ENCODE assay signal across 8 mouse cellular contexts in genomic region chr19:10277331-10277730, GRCm38 (mm10). TPM values are rescaled to one million over a fixed set of nuclear protein-coding genes. Genes with fewer than 3 reads are reported as not detected.
DNase-seq lines count a peak whose midpoint lies in the region; ATAC-seq and TF ChIP-seq lines count a peak whose summit lies in the region.

No protein-coding gene starts in this region.

- TF ChIP-seq CTCF in lung, adult 2 months (IDR thresholded peaks at IDR 0.05; ENCODE audit: insufficient read depth, low read length), result no peak

- H3K27ac ChIP-seq in intestine, embryonic 14.5 days (ENCODE audit: low read depth), result peak overlapping the region; percentile 81
- H3K27ac ChIP-seq in liver, embryonic 12.5 days, result no peak overlapping the region

- H3K36me3 ChIP-seq in intestine, embryonic 14.5 days (ENCODE audit: control insufficient read depth, insufficient read depth, low read length), result no peaks in the 10 kb centered on the region
- no peaks in the 10 kb centered on the region for H3K36me3 ChIP-seq in liver, embryonic 12.5 days

- H3K4me3 ChIP-seq in lung, adult 2 months (replicated peaks; ENCODE audit: extremely low read depth, low read depth, low read length), result no peak overlapping the region
- H3K4me3 ChIP-seq in intestine, embryonic 14.5 days (ENCODE audit: low read depth, low read length), result no peak overlapping the region
- H3K4me3 ChIP-seq in liver, embryonic 12.5 days, result no peak overlapping the region

- WGBS in lung, adult 2 months, result 41% methylated on average over 17 of the region's 17 CpGs
- WGBS in intestine, embryonic 14.5 days, result 11% methylated on average over 17 of the region's 17 CpGs
- 10% methylated on average over 17 of the region's 17 CpGs for WGBS in liver, embryonic 12.5 days (ENCODE audit: insufficient replicate concordance)

- H3K9me3 ChIP-seq in intestine, embryonic 14.5 days (ENCODE audit: control insufficient read depth, low read length), result no peaks in the 10 kb centered on the region
- no peaks in the 10 kb centered on the region for H3K9me3 ChIP-seq in liver, embryonic 12.5 days (replicated peaks)

- TF ChIP-seq POLR2A in lung, adult 2 months (IDR thresholded peaks at IDR 0.05; ENCODE audit: borderline replicate concordance, extremely low read depth, low read depth, low read length), result no peak

- H3K9ac ChIP-seq in intestine, embryonic 14.5 days (ENCODE audit: low read length), result peak overlapping the region; percentile 29
- no peak overlapping the region for H3K9ac ChIP-seq in liver, embryonic 12.5 days

- peaks cover 6% of the 10 kb centered on the region; the same call in 1 of the 2 replicates for H3K4me1 ChIP-seq in lung, adult 2 months (ENCODE audit: control insufficient read depth, insufficient read depth, low read length)
- peaks cover 50% of the 10 kb centered on the region for H3K4me1 ChIP-seq in intestine, embryonic 14.5 days (replicated peaks; ENCODE audit: control insufficient read depth, insufficient read depth, low read length)
- peaks cover 30% of the 10 kb centered on the region for H3K4me1 ChIP-seq in liver, embryonic 12.5 days

- no peaks in the 10 kb centered on the region for H3K27me3 ChIP-seq in intestine, embryonic 14.5 days (replicated peaks; ENCODE audit: control insufficient read depth, insufficient read depth, low read length)
- H3K27me3 ChIP-seq in liver, embryonic 12.5 days (replicated peaks), result peaks cover 17% of the 10 kb centered on the region

- ATAC-seq in intestine, embryonic 14.5 days (replicated peaks; ENCODE audit: low FRiP score, low TSS enrichment, low read depth), result peak; percentile 25
- no peak for ATAC-seq in liver, embryonic 12.5 days

- H3K4me2 ChIP-seq in intestine, embryonic 14.5 days (ENCODE audit: low read length), result peak overlapping the region; percentile 30
- peak overlapping the region; percentile 30 for H3K4me2 ChIP-seq in liver, embryonic 12.5 days

- DNase-seq in lung, adult 2 months, result peak; percentile 43
- DNase-seq in lung, postnatal 14 days, result no peak
- DNase-seq in cerebellum, postnatal 25 days, result peak; percentile 48 to 67
- peak; percentile 71 for DNase-seq in intestine, embryonic 14.5 days (ENCODE audit: low spot score)
- DNase-seq in yolk sac, embryonic 10.5 days (ENCODE audit: low spot score), result peak; percentile 10
- DNase-seq in adipocyte (ENCODE audit: low spot score), result no peak
- no peak for DNase-seq in adrenal gland, postnatal 36 days

RNA-seq across cellular contexts. Expression of gene Dagla, which starts 27.3 kb away (rescaled TPM):
- 15.3 TPM in 2 replicates for polyA plus RNA-seq in lung, adult 2 months (2012; rRNA removed)
- 4.2 and 4.7 TPM in 2 replicates for polyA plus RNA-seq in intestine, embryonic 14.5 days (2014; fragmentation: Nextera tagmentation; extraction: Ambion mirVana)
- 0.55 and 0.56 TPM in 2 replicates for polyA plus RNA-seq in liver, embryonic 12.5 days (2016; fragmentation: Nextera tagmentation; extraction: Ambion mirVana)
- total RNA-seq in adrenal gland, postnatal 36 days (2021), result 1 to 10 TPM; 4.0 to 5.6 TPM

RNA-seq across cellular contexts. Expression of gene Myrf, which starts 36.8 kb away (rescaled TPM):
- 54.8 and 62.8 TPM in 2 replicates for polyA plus RNA-seq in lung, adult 2 months (2012; rRNA removed)
- polyA plus RNA-seq in intestine, embryonic 14.5 days (2014; fragmentation: Nextera tagmentation; extraction: Ambion mirVana), result 26.0 and 26.3 TPM in 2 replicates
- polyA plus RNA-seq in liver, embryonic 12.5 days (2016; fragmentation: Nextera tagmentation; extraction: Ambion mirVana), result 6.6 TPM in 2 replicates
- 1 to 10 TPM; 1.4 to 1.7 TPM for total RNA-seq in adrenal gland, postnatal 36 days (2021)

Comparison
In these comparisons a context has a peak if more than half of its experiments do, and no peak if none do; other contexts are left out.
1. DNase-seq: peak in lung, adult 2 months (single experiment), cerebellum, postnatal 25 days (2 of 2), intestine, embryonic 14.5 days (single experiment) and yolk sac, embryonic 10.5 days (single experiment); none in lung, postnatal 14 days (single experiment), adipocyte (single experiment) and adrenal gland, postnatal 36 days (0 of 2).